Mouse (Mus musculus) lung, adult 2 months (tissue): ENCODE measurements around the gene Lcat. TPM values are rescaled to one million over a fixed set of nuclear protein-coding genes. Genes with fewer than 3 reads are reported as not detected.

Source experiments
- DNase-seq: peaks from one replicate; pipeline ENCODE4 v3.0.0; 2022
- H3K4me1 ChIP-seq: fragments of 200-500 bp; 2 replicates; pipeline ENCODE4 v1.6.1; 2011; ENCODE audit warnings: low read length; ENCODE audit not compliant: control insufficient read depth, insufficient read depth
- H3K4me3 ChIP-seq: fragments of 200-500 bp; replicated peaks from 2 replicates; pipeline ENCODE3; 2011; ENCODE audit warnings: low read depth, mild to moderate bottlenecking, control low read depth, low read length; ENCODE audit errors: extremely low read depth
- CTCF ChIP-seq: fragments of 200-500 bp; IDR thresholded peaks from 2 replicates; pipeline ENCODE4 v1.5.1; 2011; ENCODE audit warnings: mild to moderate bottlenecking, low read length, control low read depth; ENCODE audit not compliant: insufficient read depth
- POLR2A ChIP-seq: fragments of 200-500 bp; IDR thresholded peaks from 2 replicates; pipeline ENCODE4 v1.6.1; 2011; ENCODE audit warnings: low read depth, mild to moderate bottlenecking, control low read depth, low read length, borderline replicate concordance; ENCODE audit errors: extremely low read depth
- WGBS: fragments of 180-500 bp; shearing (Covaris S2); methylation state at CpG from one replicate; pipeline ENCODE4 v1.1.7; 2018; 5-methylcytosine and 5-hydroxymethylcytosine counted together
- polyA plus RNA-seq: library from polyadenylated mRNA; depleted of rRNA; stranded (reverse); fragments of >200 nt; gene quantifications from 2 replicates; pipeline ENCODE4 v1.2.3, GENCODE M21; 2012

Gene Lcat
- polyA plus RNA-seq, 1 experiment, result 3.6 TPM

- DNase-seq, result no peak
- peaks cover 4% of the 10 kb centered on the region for H3K4me1 ChIP-seq
- WGBS, result 88% methylated on average over 11 of the region's 11 CpGs
- no peak overlapping the region for H3K4me3 ChIP-seq
- TF ChIP-seq POLR2A (no peak), CTCF (no peak)
Measured at GRCm38 (mm10) chr8:105932525-105932924, 10.7 kb downstream of the Lcat start.

- TF ChIP-seq POLR2A (no peak), CTCF (no peak)
- WGBS, result 97% methylated on average over 3 of the region's 3 CpGs
- no peak for DNase-seq
- Histone ChIP-seq H3K4me3 (no peak overlapping the region), H3K4me1 (no peaks in the 10 kb centered on the region)
Measured at GRCm38 (mm10) chr8:105931271-105931670, 11.9 kb downstream of the Lcat start.

DNA sequence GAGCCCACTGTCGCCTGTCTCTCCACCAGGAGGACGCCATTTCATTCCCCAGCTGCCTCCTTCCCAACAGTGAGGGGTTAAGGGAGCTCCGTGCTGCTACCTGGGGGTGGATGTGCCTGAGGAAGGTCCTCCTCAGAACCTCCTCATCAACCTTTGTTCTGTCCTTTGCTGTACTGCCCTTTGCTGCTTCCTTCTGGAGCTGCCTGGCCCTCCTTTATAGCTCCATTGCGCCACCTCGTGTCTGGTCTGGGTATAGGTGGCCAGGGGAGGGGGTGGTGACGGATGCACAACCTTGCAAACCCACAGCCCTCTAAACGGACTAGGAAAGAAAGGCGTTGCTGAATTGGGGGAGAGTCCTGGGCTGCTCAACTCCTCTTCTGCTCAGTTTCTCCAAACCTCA, 12.6 kb downstream of the Lcat start:
- Histone ChIP-seq H3K4me3 (no peak overlapping the region), H3K4me1 (no peaks in the 10 kb centered on the region)
- no peak for TF ChIP-seq POLR2A
- peak; percentile 90 for TF ChIP-seq CTCF
- 26% methylated on average over 8 of the region's 8 CpGs for WGBS
- DNase-seq, result peak; percentile 85

DNA sequence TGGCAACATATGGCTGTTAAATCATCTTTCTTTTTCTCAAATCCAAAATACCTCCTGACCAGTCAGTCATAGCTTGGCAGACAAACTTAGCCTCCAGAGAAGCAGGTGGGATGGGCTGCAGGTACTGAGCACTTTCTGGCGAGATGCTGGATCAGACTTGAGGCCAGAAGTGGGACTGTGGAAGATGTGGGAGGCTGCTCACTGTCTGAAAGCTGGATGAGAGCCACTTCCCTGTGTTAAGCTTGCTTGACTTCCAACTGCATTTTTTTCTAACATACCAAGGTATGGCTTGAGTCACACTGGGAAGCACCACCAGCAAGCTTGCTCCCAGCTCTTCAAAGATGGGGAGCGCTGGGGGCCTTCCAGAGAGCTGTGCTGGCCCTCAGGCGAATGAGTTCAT, 18.1 kb downstream of the Lcat start:
- Histone ChIP-seq H3K4me3 (no peak overlapping the region), H3K4me1 (no peaks in the 10 kb centered on the region)
- WGBS, result 70% methylated on average over 3 of the region's 3 CpGs
- DNase-seq, result no peak
- TF ChIP-seq CTCF (no peak), POLR2A (no peak)

- DNase-seq, result no peak
- 65% methylated on average over 3 of the region's 3 CpGs for WGBS
- TF ChIP-seq POLR2A (no peak), CTCF (no peak)
- Histone ChIP-seq H3K4me3 (no peak overlapping the region), H3K4me1 (no peaks in the 10 kb centered on the region)
Measured at GRCm38 (mm10) chr8:105919390-105919789, 23.8 kb downstream of the Lcat start.

GRCm38 (mm10) chr8:105900941-105901616, 42.1 kb downstream of the Lcat start:
- peak overlapping the region; percentile 81 for H3K4me3 ChIP-seq
- peaks cover 4% of the 10 kb centered on the region; the same call in 1 of the 2 replicates for H3K4me1 ChIP-seq
- WGBS, result 23% methylated on average over 16 of the region's 16 CpGs
- TF ChIP-seq POLR2A (no peak), CTCF (no peak)
- DNase-seq, result no peak

GRCm38 (mm10) chr8:105900180-105900940, 42.8 kb downstream of the Lcat start, which contains the start of gene Pskh1:
Gene Pskh1, plus strand, starts transcription at chr8:105900441.
- peak; percentile 51; the same call in 1 of the 2 replicates for TF ChIP-seq POLR2A
- TF ChIP-seq CTCF, result no peak
- peak; percentile 96 for DNase-seq
- H3K4me1 ChIP-seq, result peaks cover 4% of the 10 kb centered on the region; the same call in 1 of the 2 replicates
- peak within 1 kb of the TSS; percentile 81 for H3K4me3 ChIP-seq
- under 1% methylated on average over 68 of the region's 68 CpGs for WGBS

DNA sequence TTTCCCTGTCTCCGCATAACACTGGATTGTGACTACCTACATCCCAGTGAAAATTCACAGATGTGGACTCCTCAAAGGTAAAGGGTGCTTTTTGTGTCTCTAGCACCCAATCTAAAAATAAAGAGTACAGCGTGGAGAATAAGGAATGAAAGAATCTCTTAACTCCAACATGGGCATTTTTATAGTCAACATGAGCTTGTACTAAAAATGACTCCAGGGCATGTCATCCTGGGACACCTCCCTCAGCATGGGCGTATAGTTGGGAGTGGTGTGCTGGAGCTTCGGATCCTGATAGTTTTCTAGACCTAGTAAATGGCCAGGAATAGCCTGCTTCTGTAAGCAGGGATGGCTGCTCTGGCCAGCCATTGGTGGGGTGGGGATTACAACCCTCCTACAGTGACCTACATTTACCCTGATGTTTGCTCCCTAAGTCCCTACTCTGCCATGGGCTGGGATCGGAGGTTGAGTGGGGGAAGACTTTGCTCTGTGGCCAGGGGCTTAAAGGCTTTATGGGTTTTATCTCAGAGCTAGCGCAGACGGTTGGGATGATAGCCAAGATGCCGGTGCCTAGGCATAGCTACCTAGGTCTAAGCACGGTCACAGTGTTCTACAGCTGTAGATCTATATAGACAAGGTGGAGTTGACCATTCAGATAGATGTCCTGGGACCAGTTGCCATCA, 45.2 kb downstream of the Lcat start:
- WGBS, result 76% methylated on average over 9 of the region's 9 CpGs
- Histone ChIP-seq H3K4me3 (no peak overlapping the region), H3K4me1 (peaks cover 4% of the 10 kb centered on the region; the same call in 1 of the 2 replicates)
- no peak for DNase-seq
- TF ChIP-seq POLR2A (no peak), CTCF (no peak)

DNA sequence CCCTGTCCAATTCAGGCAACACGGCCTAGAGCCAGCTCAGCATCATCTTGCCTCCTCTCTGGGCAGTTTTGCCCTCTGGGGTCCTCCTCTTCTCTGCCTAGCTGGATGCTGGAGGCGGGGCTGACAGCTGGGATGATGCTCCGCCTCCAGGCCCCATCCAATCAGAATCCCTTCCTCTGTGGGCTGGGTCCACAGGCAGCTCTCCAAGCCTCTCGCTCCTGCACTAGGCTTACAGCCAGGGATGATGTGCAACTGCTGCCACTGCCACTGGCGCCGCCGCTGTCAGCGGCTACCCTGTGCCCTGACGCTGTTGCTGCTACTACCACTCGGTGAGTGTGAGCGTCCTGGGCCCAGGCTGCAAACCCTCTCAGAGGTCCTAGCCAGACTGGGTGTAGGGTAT, 49.8 kb downstream of the Lcat start, which contains the start of gene Nrn1l:
Gene Nrn1l (plus strand): TSS at position 229 of the 400 bp plus-strand sequence.
- TF ChIP-seq POLR2A, result no peak
- TF ChIP-seq CTCF, result no peak
- H3K4me1 ChIP-seq, result no peaks in the 10 kb centered on the region
- DNase-seq, result peak; percentile 27
- WGBS, result 19% methylated on average over 11 of the region's 11 CpGs
- no peak within 1 kb of the TSS for H3K4me3 ChIP-seq

GRCm38 (mm10) chr8:105892432-105892831, 50.8 kb downstream of the Lcat start:
- H3K4me3 ChIP-seq, result no peak overlapping the region
- H3K4me1 ChIP-seq, result no peaks in the 10 kb centered on the region
- DNase-seq, result peak; percentile 21
- 91% methylated on average over 6 of the region's 6 CpGs for WGBS
- TF ChIP-seq POLR2A (no peak), CTCF (peak; percentile 55)
